Mouse (Mus musculus) intestine, embryonic 16.5 days (tissue): ENCODE measurements around the gene Ube4a. TPM values are rescaled to one million over a fixed set of nuclear protein-coding genes. Genes with fewer than 3 reads are reported as not detected.
A peak's percentile ranks its signal among the peaks of the same experiment; 100 is the strongest.

ENCODE experiments used
- ATAC-seq: fragments of 200-750 bp; cut with Nextera tagmentation; 2 replicates; pipeline ENCODE4 v1.8.0; 2017; ENCODE audit warnings: moderate TSS enrichment, moderate library complexity
- H3K27ac ChIP-seq: fragments of 300-500 bp; sonication (generic); 2 replicates; pipeline ENCODE4 v1.5.1; 2014; ENCODE audit warnings: mild to moderate bottlenecking, low read length
- H3K27me3 ChIP-seq: fragments of 300-500 bp; sonication (generic); replicated peaks from 2 replicates; pipeline ENCODE4 v1.6.1; 2014; ENCODE audit warnings: low read length, control low read depth, mixed read lengths; ENCODE audit not compliant: control insufficient read depth, insufficient read depth
- H3K36me3 ChIP-seq: fragments of 300-500 bp; sonication (generic); 2 replicates; pipeline ENCODE4 v1.6.1; 2014; ENCODE audit warnings: low read length, control low read depth; ENCODE audit not compliant: control insufficient read depth, insufficient read depth
- H3K4me1 ChIP-seq: fragments of 300-500 bp; sonication (generic); 2 replicates; pipeline ENCODE4 v1.6.1; 2014; ENCODE audit warnings: low read length, control low read depth, mixed read lengths; ENCODE audit not compliant: control insufficient read depth, insufficient read depth
- H3K4me2 ChIP-seq: fragments of 300-500 bp; sonication (generic); 2 replicates; pipeline ENCODE4 v1.6.1; 2014; ENCODE audit warnings: low read depth, low read length, control low read depth
- H3K4me3 ChIP-seq: fragments of 300-500 bp; sonication (generic); 2 replicates; pipeline ENCODE4 v1.5.1; 2014; ENCODE audit warnings: mild to moderate bottlenecking, low read length
- H3K9ac ChIP-seq: fragments of 300-500 bp; sonication (generic); 2 replicates; pipeline ENCODE4 v1.6.1; 2014; ENCODE audit warnings: low read depth, low read length
- H3K9me3 ChIP-seq: fragments of 300-500 bp; sonication (generic); 2 replicates; pipeline ENCODE4 v1.6.1; 2016; ENCODE audit warnings: low read length, control low read depth; ENCODE audit not compliant: control insufficient read depth
- WGBS: fragments of 180-500 bp; shearing (Covaris S2); extraction: QIAGEN DNeasy Blood & Tissue Kit; methylation state at CpG from one replicate; pipeline ENCODE4 v1.1.7; 2014; 5-methylcytosine and 5-hydroxymethylcytosine counted together
- polyA plus RNA-seq: library from polyadenylated mRNA; unstranded; fragments of >200 nt; fragmentation: Nextera tagmentation; extraction: Ambion mirVana; gene quantifications from 2 replicates; pipeline ENCODE4 v1.2.1, GENCODE M21; 2015

The Ube4a gene
- polyA plus RNA-seq, result 23.0 and 23.9 TPM in 2 replicates

GRCm38 (mm10) chr9:44965126-44965832 lies at the start of gene Ube4a:
Gene Ube4a (minus strand): TSS chr9:44965600.
- Histone ChIP-seq H3K9ac (peak within 1 kb of the TSS; percentile 85), H3K27ac (peak within 1 kb of the TSS; percentile 84), H3K9me3 (no peaks in the 10 kb centered on the region), H3K27me3 (no peaks in the 10 kb centered on the region), H3K4me2 (peak within 1 kb of the TSS; percentile 82), H3K4me1 (peaks cover 10% of the 10 kb centered on the region), H3K36me3 (peaks cover 4% of the 10 kb centered on the region; the same call in 1 of the 2 replicates), H3K4me3 (peak within 1 kb of the TSS; percentile 78)
- whole genome bisulfite sequencing, result under 1% methylated on average over 39 of the region's 39 CpGs
- ATAC-seq, result peak; percentile 95

- H3K27me3 ChIP-seq, result no peaks in the 10 kb centered on the region
- ATAC-seq, result no peak
- H3K4me2 ChIP-seq, result no peak overlapping the region
- WGBS, result 46% methylated on average over 2 of the region's 2 CpGs
- no peaks in the 10 kb centered on the region for H3K9me3 ChIP-seq
- no peaks in the 10 kb centered on the region for H3K36me3 ChIP-seq
- H3K4me1 ChIP-seq, result no peaks in the 10 kb centered on the region
- H3K27ac ChIP-seq, result no peak overlapping the region
- H3K9ac ChIP-seq, result no peak overlapping the region
- H3K4me3 ChIP-seq, result no peak overlapping the region
Observed at GRCm38 (mm10) chr9:45014879-45015278, 49.5 kb upstream of the Ube4a start.

GRCm38 (mm10) chr9:45011291-45011690 lies 45.9 kb upstream of the Ube4a start:
- 45% methylated on average over 6 of the region's 6 CpGs for WGBS
- Histone ChIP-seq H3K36me3 (no peaks in the 10 kb centered on the region), H3K9ac (no peak overlapping the region), H3K27me3 (no peaks in the 10 kb centered on the region; the same call in 1 of the 2 replicates), H3K9me3 (no peaks in the 10 kb centered on the region), H3K27ac (no peak overlapping the region), H3K4me1 (no peaks in the 10 kb centered on the region), H3K4me2 (no peak overlapping the region), H3K4me3 (no peak overlapping the region)
- no peak for ATAC-seq

GRCm38 (mm10) chr9:45010461-45010860 lies 45.1 kb upstream of the Ube4a start:
- Histone ChIP-seq H3K36me3 (no peaks in the 10 kb centered on the region), H3K9me3 (no peaks in the 10 kb centered on the region), H3K9ac (no peak overlapping the region), H3K27me3 (no peaks in the 10 kb centered on the region; the same call in 1 of the 2 replicates), H3K4me3 (no peak overlapping the region), H3K4me1 (no peaks in the 10 kb centered on the region), H3K27ac (no peak overlapping the region), H3K4me2 (no peak overlapping the region)
- no peak for ATAC-seq
- WGBS, result 68% methylated on average over 4 of the region's 4 CpGs

GRCm38 (mm10) chr9:45009180-45010078 lies 44.0 kb upstream of the Ube4a start, which contains the start of gene Cd3e:
Gene Cd3e (minus strand): TSS chr9:45009627.
- no peaks in the 10 kb centered on the region for H3K36me3 ChIP-seq
- no peak within 1 kb of the TSS for H3K4me3 ChIP-seq
- no peak within 1 kb of the TSS for H3K9ac ChIP-seq
- H3K9me3 ChIP-seq, result no peaks in the 10 kb centered on the region
- no peaks in the 10 kb centered on the region for H3K4me1 ChIP-seq
- H3K27me3 ChIP-seq, result no peaks in the 10 kb centered on the region; the same call in 1 of the 2 replicates
- ATAC-seq, result no peak
- no peak within 1 kb of the TSS for H3K4me2 ChIP-seq
- H3K27ac ChIP-seq, result no peak within 1 kb of the TSS
- WGBS, result 85% methylated on average over 19 of the region's 19 CpGs

GRCm38 (mm10) chr9:45008342-45008741 lies 42.9 kb upstream of the Ube4a start:
- no peak overlapping the region for H3K27ac ChIP-seq
- ATAC-seq, result no peak
- H3K4me1 ChIP-seq, result no peaks in the 10 kb centered on the region
- H3K9ac ChIP-seq, result no peak overlapping the region
- no peaks in the 10 kb centered on the region; the same call in 1 of the 2 replicates for H3K27me3 ChIP-seq
- H3K4me3 ChIP-seq, result no peak overlapping the region
- H3K9me3 ChIP-seq, result no peaks in the 10 kb centered on the region
- H3K4me2 ChIP-seq, result no peak overlapping the region
- H3K36me3 ChIP-seq, result no peaks in the 10 kb centered on the region
- WGBS, result 76% methylated on average over 4 of the region's 4 CpGs

GRCm38 (mm10) chr9:45007404-45007803 lies 42.0 kb upstream of the Ube4a start:
- WGBS, result 67% methylated on average over 12 of the region's 12 CpGs

GRCm38 (mm10) chr9:45000249-45000648 lies 34.8 kb upstream of the Ube4a start:
- Histone ChIP-seq H3K36me3 (no peaks in the 10 kb centered on the region), H3K4me2 (no peak overlapping the region), H3K4me1 (no peaks in the 10 kb centered on the region), H3K27ac (no peak overlapping the region), H3K9me3 (no peaks in the 10 kb centered on the region), H3K9ac (no peak overlapping the region), H3K27me3 (no peaks in the 10 kb centered on the region), H3K4me3 (no peak overlapping the region)
- ATAC-seq, result no peak
- 59% methylated on average over 3 of the region's 3 CpGs for WGBS

More at GRCm38 (mm10) chr9:45007404-45007803, 42.0 kb upstream of the Ube4a start:
- H3K9ac ChIP-seq, result no peak overlapping the region
- no peaks in the 10 kb centered on the region for H3K9me3 ChIP-seq
- no peak overlapping the region for H3K4me2 ChIP-seq
- H3K27me3 ChIP-seq, result no peaks in the 10 kb centered on the region; the same call in 1 of the 2 replicates
- no peaks in the 10 kb centered on the region for H3K4me1 ChIP-seq
- ATAC-seq, result no peak
- no peaks in the 10 kb centered on the region for H3K36me3 ChIP-seq
- no peak overlapping the region for H3K27ac ChIP-seq
- H3K4me3 ChIP-seq, result no peak overlapping the region

- Histone ChIP-seq H3K27ac (no peak overlapping the region), H3K9me3 (no peaks in the 10 kb centered on the region), H3K4me2 (no peak overlapping the region), H3K36me3 (no peaks in the 10 kb centered on the region), H3K4me1 (no peaks in the 10 kb centered on the region), H3K4me3 (no peak overlapping the region), H3K9ac (no peak overlapping the region), H3K27me3 (no peaks in the 10 kb centered on the region)
- WGBS, result 73% methylated on average over 5 of the region's 5 CpGs
- no peak for ATAC-seq
Observed at GRCm38 (mm10) chr9:44999776-45000175, 34.4 kb upstream of the Ube4a start.
